Comparison of ENCODE assay signal across 15 mouse cellular contexts in genomic region chr1:154784862-154785261, GRCm38 (mm10).
DNase-seq lines count a peak whose midpoint lies in the region; ATAC-seq lines count a peak whose summit lies in the region.
"Had no signal": no experiment of that assay in that cellular context is flagged by ENCODE, and none has a peak within 500 bp of the region (broad histone marks: within the 10 kb centered on the region; RNA-seq: fewer than 3 reads in every experiment).

No protein-coding gene starts in this region.

- H3K4me3 ChIP-seq in heart, embryonic 14.5 days (ENCODE audit: control insufficient read depth in 1 of 2, insufficient read depth in 1 of 2, low read depth in 1 of 2, low read length in 2 of 2) = no peak overlapping the region
- H3K4me3 ChIP-seq: forebrain, embryonic 15.5 days; limb, embryonic 15.5 days; midbrain, embryonic 12.5 days had no signal

- H3K27ac ChIP-seq in heart, embryonic 14.5 days (replicated peaks in 1 of 2; ENCODE audit: control insufficient read depth in 1 of 2, insufficient read depth in 1 of 2, low read depth in 2 of 2, low read length in 2 of 2) = no peak overlapping the region
- H3K27ac ChIP-seq: forebrain, embryonic 15.5 days; limb, embryonic 15.5 days; midbrain, embryonic 12.5 days had no signal

- DNase-seq in heart, adult 9 months (ENCODE audit: low spot score in 2 of 2) = no peak
- peak; percentile 30 to 51 for DNase-seq in kidney, postnatal 4 days
- DNase-seq in kidney, postnatal 14 days = no peak
- DNase-seq in retina, postnatal 1 day = peak; percentile 21
- DNase-seq in retina, embryonic 14.5 days (ENCODE audit: low spot score) = no peak
- DNase-seq in layer of hippocampus, adult 8-10 months (ENCODE audit: low spot score in 2 of 2) = no peak
- DNase-seq: adrenal gland, postnatal 10 days; kidney, postnatal 36 days; lung, postnatal 14 days; thymus, adult 2 months had no signal

- H3K4me1 ChIP-seq in heart, embryonic 14.5 days (ENCODE audit: control insufficient read depth in 2 of 2, insufficient read depth in 2 of 2, low read length in 2 of 2) = peaks cover 5 to 12% of the 10 kb centered on the region in 2 experiments; a peak in 3 of 4 replicates

- no peak overlapping the region for H3K9ac ChIP-seq in heart, embryonic 14.5 days (ENCODE audit: low read length)
- H3K9ac ChIP-seq: forebrain, embryonic 15.5 days; limb, embryonic 15.5 days had no signal

- peak overlapping the region; percentile 32; the same call in 1 of the 2 replicates for H3K4me2 ChIP-seq in heart, embryonic 14.5 days (ENCODE audit: low read length)
- H3K4me2 ChIP-seq: forebrain, embryonic 15.5 days; limb, embryonic 15.5 days; midbrain, embryonic 12.5 days had no signal

- peaks cover 9% of the 10 kb centered on the region for H3K27me3 ChIP-seq in heart, embryonic 14.5 days (ENCODE audit: control insufficient read depth, insufficient read depth, low read length)
- H3K27me3 ChIP-seq: forebrain, embryonic 15.5 days had no signal

- no peak for ATAC-seq in heart, embryonic 14.5 days (ENCODE audit: insufficient number of reproducible peaks, insufficient read depth, low FRiP score, low read depth)
- ATAC-seq: inflammation-experienced regulatory T-cells, adult 6 months had no signal

- WGBS in heart, embryonic 14.5 days = 21% methylated on average over 12 of the region's 12 CpGs

- no peaks in the 10 kb centered on the region for H3K9me3 ChIP-seq in heart, embryonic 14.5 days (ENCODE audit: control insufficient read depth, low read length)
- H3K9me3 ChIP-seq: forebrain, embryonic 15.5 days; limb, embryonic 15.5 days; midbrain, embryonic 12.5 days had no signal

- no peaks in the 10 kb centered on the region for H3K36me3 ChIP-seq in heart, embryonic 14.5 days (ENCODE audit: control insufficient read depth, insufficient read depth, low read length)
- H3K36me3 ChIP-seq: forebrain, embryonic 15.5 days; limb, embryonic 15.5 days; midbrain, embryonic 12.5 days had no signal

Comparison
In these comparisons a context has a peak if more than half of its experiments do, and no peak if none do; other contexts are left out.
1. DNase-seq: peak in kidney, postnatal 4 days (2 of 2) and retina, postnatal 1 day (single experiment); none in heart, adult 9 months (0 of 2), kidney, postnatal 14 days (single experiment), retina, embryonic 14.5 days (single experiment) and layer of hippocampus, adult 8-10 months (0 of 2).